Mouse (Mus musculus) layer of hippocampus, postnatal 36 days (tissue): ENCODE measurements around the gene Ppp6c. TPM values are rescaled to one million over a fixed set of nuclear protein-coding genes. Genes with fewer than 3 reads are reported as not detected.

ENCODE experiments used
- total RNA-seq, 2 experiments: library from RNA; stranded (reverse); gene quantifications; 2 replicates each; pipeline ENCODE4 v1.2.3; 2021

Ppp6c gene
- total RNA-seq, 2 experiments from 2014 or later, result 65.9 to 66.6 TPM

Other genes starting within 250 kb of the Ppp6c start
- under 1 TPM; 0.51 to 0.65 TPM for gene Wdr38, start 229.0 kb downstream of the Ppp6c start, total RNA-seq
- 100 to 1,000 TPM in 1 of 2 experiments, 10 to 100 TPM in 1; 92.9 to 106 TPM for gene Arpc5l, start 221.1 kb downstream of the Ppp6c start, total RNA-seq
- 100 to 1,000 TPM; 261 to 262 TPM for gene Rpl35, start 220.8 kb downstream of the Ppp6c start, total RNA-seq
- gene Golga1, start 160.9 kb downstream of the Ppp6c start, total RNA-seq, result 10 to 100 TPM; 33.2 to 39.0 TPM
- 10 to 100 TPM; 59.2 to 64.4 TPM for gene Scai, start 35.7 kb downstream of the Ppp6c start, total RNA-seq